Mouse (Mus musculus) Muller cell, postnatal 12 days (primary cell): ENCODE measurements around the gene Olfr588-ps1.
"Not testable (repeated sequence)": the region's sequence is repeated elsewhere in the genome, so short reads cannot be mapped to it uniquely, and the experiment has no call there.

Experiments
- DNase-seq: peaks from one replicate; pipeline ENCODE4 v3.0.0-alpha.2; 2015; ENCODE audit errors: inconsistent ontology term

Olfr588-ps1 gene

GRCm38 (mm10) chr7:103140579-103140978 lies at the start of gene Olfr588-ps1:
Gene Olfr588-ps1, plus strand, starts transcription at chr7:103140879.
- DNase-seq: no peak

DNA sequence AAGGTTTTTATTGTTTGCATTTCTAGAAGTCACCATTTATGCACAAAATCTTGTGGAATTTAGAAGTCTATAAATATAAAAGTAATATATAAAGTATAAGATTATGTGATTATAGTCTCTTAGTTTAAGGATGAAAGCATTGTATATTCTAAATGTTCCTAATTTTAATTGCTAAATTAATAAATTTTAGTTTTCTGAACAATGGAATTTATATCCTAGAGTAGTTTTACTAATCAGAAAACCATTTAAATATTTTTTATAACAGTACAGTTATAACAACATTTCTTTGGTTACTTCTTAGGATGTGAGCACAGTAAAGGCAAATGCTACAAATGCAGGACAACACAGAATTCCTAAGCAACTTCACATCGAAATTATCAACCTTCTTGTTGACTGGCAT lies 43.3 kb upstream of the Olfr588-ps1 start, which contains the start of gene Olfr585:
Gene Olfr585, plus strand, starts transcription at position 301 of the 400 bp plus-strand sequence.
- DNase-seq: no peak

DNA sequence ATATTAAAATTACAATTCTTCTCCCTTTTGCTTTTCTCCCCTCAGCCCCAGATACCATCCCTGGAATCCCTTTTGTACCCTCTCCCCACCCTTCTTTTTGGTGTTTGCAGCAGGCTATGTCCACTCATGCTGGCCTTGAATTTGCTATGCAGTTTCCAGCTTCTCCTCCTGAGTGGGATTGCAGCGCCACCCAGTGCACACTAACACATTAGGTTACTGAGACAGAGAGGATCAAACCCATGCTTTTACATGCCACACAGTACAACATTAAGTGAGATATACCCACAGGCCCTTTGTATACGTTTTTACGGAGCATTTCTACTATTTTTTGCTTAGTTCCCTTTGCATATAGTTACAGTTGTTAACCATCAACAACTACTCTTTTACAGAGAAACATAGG lies 21.3 kb upstream of the Olfr588-ps1 start:
- no peak for DNase-seq

DNA sequence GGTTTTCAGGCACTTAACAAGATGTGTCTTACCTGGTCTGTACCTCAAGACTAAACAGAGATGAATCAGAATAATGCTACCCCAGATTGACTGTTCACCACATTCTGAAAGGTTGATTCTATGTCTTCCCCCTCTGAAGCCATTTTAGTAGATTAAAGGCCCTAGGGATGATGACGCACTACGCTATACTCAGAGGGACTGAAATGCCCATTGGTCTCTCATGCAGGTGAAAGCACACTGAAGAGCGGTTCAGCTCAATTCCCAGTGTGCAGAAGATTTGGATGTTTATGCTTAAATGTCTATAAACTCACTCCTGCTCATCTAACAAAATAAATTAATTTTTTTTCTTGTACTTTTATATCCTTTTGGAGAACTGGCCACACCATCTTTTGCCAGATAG lies 15.1 kb upstream of the Olfr588-ps1 start, which contains the start of gene Olfr586:
Gene Olfr586, minus strand, starts transcription at position 101 of the 400 bp plus-strand sequence.
- DNase-seq: no peak

DNA sequence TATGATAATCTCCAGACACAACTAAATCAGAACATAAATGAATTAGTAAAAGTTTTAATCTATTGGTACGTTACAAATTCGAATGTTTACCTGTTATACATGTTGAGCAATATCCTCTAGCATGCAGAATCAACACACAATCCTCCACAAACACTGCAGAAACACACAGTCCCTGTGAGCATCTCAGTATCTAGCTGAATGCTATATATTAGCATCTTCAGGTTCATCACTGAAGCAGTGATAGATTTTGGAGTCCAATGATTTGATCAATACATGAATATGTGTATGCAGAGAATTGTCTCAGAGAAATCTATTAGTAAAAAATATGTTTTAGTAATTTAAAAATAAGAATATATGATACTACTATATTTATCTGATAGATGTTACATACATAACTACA lies 15.6 kb downstream of the Olfr588-ps1 start, which contains the start of gene Olfr589:
Gene Olfr589, minus strand, starts transcription at position 101 of the 400 bp plus-strand sequence.
- no peak for DNase-seq

DNA sequence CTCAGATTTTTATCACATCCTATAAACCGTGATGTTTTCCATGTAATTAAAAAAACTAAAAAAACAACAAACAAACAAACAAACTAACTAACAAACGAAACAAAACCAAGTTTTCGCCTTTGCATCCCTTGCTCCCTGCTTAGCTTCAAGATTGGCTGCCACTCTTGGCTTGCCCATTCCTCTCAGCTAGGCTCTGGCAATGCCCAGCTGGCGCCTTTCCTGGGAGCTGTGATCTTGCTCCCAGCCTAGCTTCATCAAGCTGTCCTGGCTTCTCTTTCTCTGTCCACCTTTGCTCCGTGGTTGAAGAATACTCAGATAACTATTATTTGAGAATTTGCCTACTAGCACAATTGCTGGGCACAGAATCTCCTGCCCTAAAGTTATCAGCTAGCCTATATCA lies 29.0 kb downstream of the Olfr588-ps1 start:
- no peak for DNase-seq

GRCm38 (mm10) chr7:103178240-103178639 lies 37.6 kb downstream of the Olfr588-ps1 start, which contains the start of gene Olfr591:
Gene Olfr591, minus strand, starts transcription at chr7:103178340.
- DNase-seq: no peak

- DNase-seq: not testable (repeated sequence)
These were observed 43.8 kb downstream of the Olfr588-ps1 start, which contains the start of gene Olfr592 for GRCm38 (mm10) chr7:103184503-103184902. Gene Olfr592, plus strand, starts transcription at chr7:103184803.
